Mouse (Mus musculus): ENCODE measurements at regions not wholly inside any gene's neighbourhood (a gene's known extent, or its start where the extent isn't known, plus 50 kb on each side); places are given as distances from the start of the nearest gene placed in this dataset.

DNA sequence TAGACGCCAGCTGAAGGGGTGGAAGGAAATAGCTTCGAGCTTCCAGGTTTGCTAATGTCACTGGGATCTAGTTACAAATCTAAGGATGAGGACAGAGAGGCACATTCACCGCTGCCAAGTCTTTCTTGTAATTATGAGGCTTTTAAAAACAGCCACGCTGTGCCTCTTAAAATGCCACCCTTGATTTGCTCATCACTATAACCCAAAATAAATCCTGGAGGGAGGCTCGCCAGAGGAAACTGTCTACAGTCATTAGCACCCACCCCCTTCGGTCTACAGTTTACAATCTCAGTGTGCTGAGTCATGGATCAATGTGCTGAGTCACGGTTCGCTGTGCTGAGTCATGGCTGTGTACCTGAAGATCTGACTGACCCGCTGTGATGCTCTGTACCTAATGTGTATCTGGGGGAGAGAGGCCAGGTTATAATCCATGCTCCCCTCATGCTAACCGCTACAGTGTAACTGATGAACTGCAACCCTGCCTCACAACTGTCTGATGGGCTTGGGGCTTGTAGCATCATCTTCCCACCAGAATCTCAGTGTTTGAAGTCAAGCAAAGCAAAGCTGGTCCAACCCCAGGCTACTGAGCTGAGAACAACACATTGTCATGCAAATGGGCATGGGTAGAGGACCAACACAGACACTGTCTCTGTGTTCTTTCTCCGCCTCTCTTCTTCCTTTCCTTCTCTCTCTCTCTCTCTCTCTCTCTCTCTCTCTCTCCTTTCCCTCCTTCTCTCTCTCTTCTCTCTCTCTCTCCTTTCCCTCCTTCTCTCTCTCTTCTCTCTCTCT, 122.0 kb upstream of the Trpc7 start:
- TF ChIP-seq CTCF (IDR thresholded peaks at IDR 0.05; ENCODE audit: extremely low read depth, insufficient read depth, low read length) (no peak), POLR2A (IDR thresholded peaks at IDR 0.05; ENCODE audit: extremely low read depth, insufficient read depth, low read length) (no peak)

Measured in cortical plate, adult 2 months (tissue).